Mouse (Mus musculus) lung, embryonic 15.5 days (tissue): ENCODE results near the gene Gfpt1. TPM values are rescaled to one million over a fixed set of nuclear protein-coding genes. Genes with fewer than 3 reads are reported as not detected.
A peak's percentile ranks its signal among the peaks of the same experiment; 100 is the strongest.
"Not testable (repeated sequence)": the region's sequence is repeated elsewhere in the genome, so short reads cannot be mapped to it uniquely, and the experiment has no call there.

Experiments
- ATAC-seq: fragments of 200-750 bp; cut with Nextera tagmentation; 2 replicates; pipeline ENCODE4 v1.8.0; 2017; ENCODE audit warnings: moderate number of reproducible peaks, borderline replicate concordance; ENCODE audit not compliant: low FRiP score, low TSS enrichment; ENCODE audit errors: extremely low read depth
- H3K27ac ChIP-seq: fragments of 300-500 bp; sonication (generic); 2 replicates; pipeline ENCODE4 v1.5.1; 2015; ENCODE audit warnings: moderate library complexity, mild to moderate bottlenecking, inconsistent platforms
- H3K27me3 ChIP-seq: fragments of 300-500 bp; sonication (generic); 2 replicates; pipeline ENCODE4 v1.6.1; 2015; ENCODE audit warnings: inconsistent platforms
- H3K36me3 ChIP-seq: fragments of 300-500 bp; sonication (generic); 2 replicates; pipeline ENCODE4 v1.6.1; 2015; ENCODE audit warnings: inconsistent platforms
- H3K4me1 ChIP-seq: fragments of 300-500 bp; sonication (generic); 2 replicates; pipeline ENCODE4 v1.6.1; 2015; ENCODE audit warnings: inconsistent platforms
- H3K4me2 ChIP-seq: fragments of 300-500 bp; sonication (generic); 2 replicates; pipeline ENCODE4 v1.6.1; 2015; ENCODE audit warnings: inconsistent platforms, mild to moderate bottlenecking, moderate library complexity
- H3K4me3 ChIP-seq: fragments of 300-500 bp; sonication (generic); 2 replicates; pipeline ENCODE4 v1.5.1; 2015; ENCODE audit warnings: mild to moderate bottlenecking, inconsistent platforms
- H3K9ac ChIP-seq: fragments of 300-500 bp; sonication (generic); 2 replicates; pipeline ENCODE4 v1.6.1; 2015; ENCODE audit warnings: inconsistent platforms
- H3K9me3 ChIP-seq: fragments of 300-500 bp; sonication (generic); 2 replicates; pipeline ENCODE4 v1.6.1; 2016; ENCODE audit warnings: inconsistent platforms
- WGBS: fragments of 180-500 bp; shearing (Covaris S2); methylation state at CpG from one replicate; pipeline ENCODE4 v1.1.7; 2015; 5-methylcytosine and 5-hydroxymethylcytosine counted together
- polyA plus RNA-seq: library from polyadenylated mRNA; unstranded; fragments of >200 nt; fragmentation: Nextera tagmentation; extraction: Ambion mirVana; gene quantifications from 2 replicates; pipeline ENCODE4 v1.2.1, GENCODE M21; 2015

The Gfpt1 gene
- polyA plus RNA-seq, 1 experiment from 2014 or later = 20.5 TPM

- no peak overlapping the region for H3K27ac ChIP-seq
- WGBS = 89% methylated on average over 8 of the region's 8 CpGs
- no peaks in the 10 kb centered on the region for H3K4me1 ChIP-seq
- no peaks in the 10 kb centered on the region for H3K9me3 ChIP-seq
- H3K9ac ChIP-seq = no peak overlapping the region
- peaks cover 62% of the 10 kb centered on the region for H3K36me3 ChIP-seq
- no peak for ATAC-seq
- H3K27me3 ChIP-seq = no peaks in the 10 kb centered on the region
- no peak overlapping the region for H3K4me2 ChIP-seq
- no peak overlapping the region for H3K4me3 ChIP-seq
Measured at GRCm38 (mm10) chr6:87018874-87019273, 23.8 kb upstream of the Gfpt1 start.

DNA sequence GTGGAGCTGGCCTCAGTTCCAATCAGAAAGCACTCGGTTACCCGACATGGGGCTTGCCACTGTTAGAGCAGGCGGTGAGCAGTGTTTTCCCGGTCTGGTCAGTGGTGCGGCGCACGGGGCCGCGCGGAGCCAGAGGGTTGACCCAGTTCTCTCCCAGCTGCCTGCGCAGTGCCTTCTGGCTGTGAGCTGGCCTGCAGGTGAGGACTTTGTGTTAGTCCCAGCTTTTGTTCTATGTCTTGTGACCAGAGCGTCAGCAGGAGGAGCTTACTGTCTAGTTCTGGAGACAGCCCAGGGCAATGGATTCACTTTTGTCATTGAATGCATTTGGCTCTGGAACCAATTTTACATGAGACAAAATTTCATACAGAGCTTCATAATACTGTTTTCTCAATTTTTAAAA is 20.9 kb upstream of the Gfpt1 start:
- Histone ChIP-seq H3K27me3 (no peaks in the 10 kb centered on the region), H3K36me3 (peaks cover 63% of the 10 kb centered on the region), H3K27ac (no peak overlapping the region), H3K4me3 (no peak overlapping the region), H3K9ac (no peak overlapping the region), H3K9me3 (no peaks in the 10 kb centered on the region), H3K4me2 (no peak overlapping the region), H3K4me1 (no peaks in the 10 kb centered on the region)
- WGBS = 97% methylated on average over 12 of the region's 12 CpGs
- no peak for ATAC-seq

DNA sequence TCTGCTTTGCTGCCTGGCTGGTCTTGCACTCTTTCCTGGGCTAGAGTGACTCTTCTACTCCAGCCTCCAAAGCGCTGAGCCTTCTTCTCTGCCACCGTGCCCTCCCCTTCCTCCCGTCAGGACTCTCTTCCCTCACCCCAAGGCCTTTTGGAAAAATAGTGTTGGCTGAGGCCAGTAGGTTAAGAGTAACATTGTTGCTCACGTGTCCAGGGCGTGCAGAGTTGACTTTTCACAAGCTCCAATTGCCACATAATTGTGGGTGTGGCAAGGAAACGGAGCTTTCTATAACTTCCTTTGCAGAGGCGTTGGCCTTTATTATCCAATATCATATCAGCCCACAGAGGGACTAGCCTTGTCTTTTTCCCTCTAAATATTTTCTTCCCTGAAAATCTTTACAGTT is 15.7 kb upstream of the Gfpt1 start:
- Histone ChIP-seq H3K27ac (no peak overlapping the region), H3K27me3 (no peaks in the 10 kb centered on the region), H3K36me3 (peaks cover 37% of the 10 kb centered on the region), H3K4me2 (no peak overlapping the region), H3K4me3 (no peak overlapping the region), H3K4me1 (no peaks in the 10 kb centered on the region), H3K9me3 (no peaks in the 10 kb centered on the region), H3K9ac (no peak overlapping the region)
- ATAC-seq = no peak
- WGBS = 72% methylated on average over 7 of the region's 7 CpGs

GRCm38 (mm10) chr6:87028881-87029280 is 13.8 kb upstream of the Gfpt1 start:
- no peak overlapping the region for H3K4me3 ChIP-seq
- ATAC-seq = no peak
- no peaks in the 10 kb centered on the region for H3K27me3 ChIP-seq
- H3K4me2 ChIP-seq = no peak overlapping the region
- H3K9ac ChIP-seq = no peak overlapping the region
- no peaks in the 10 kb centered on the region for H3K9me3 ChIP-seq
- H3K27ac ChIP-seq = no peak overlapping the region
- H3K36me3 ChIP-seq = peaks cover 25% of the 10 kb centered on the region
- H3K4me1 ChIP-seq = no peaks in the 10 kb centered on the region

DNA sequence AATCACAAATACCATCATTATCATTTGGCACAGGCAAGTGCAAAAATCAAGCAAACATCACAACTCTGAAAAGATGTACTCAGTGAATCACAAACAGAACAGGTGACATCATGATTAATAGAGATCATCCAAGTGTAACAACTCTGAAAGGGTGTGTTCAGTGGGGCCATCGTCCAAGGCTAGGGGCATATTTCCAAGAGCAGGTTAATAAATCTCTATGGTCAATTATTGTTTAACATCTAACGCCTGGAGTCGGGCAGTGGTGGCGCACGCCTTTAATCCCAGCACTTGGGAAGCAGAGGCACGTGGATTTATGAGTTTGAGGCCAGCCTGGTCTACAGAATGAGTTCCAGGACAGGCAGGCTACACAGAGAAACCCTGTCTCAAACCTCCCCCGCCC is 11.3 kb upstream of the Gfpt1 start:
- H3K9ac ChIP-seq, ATAC-seq, H3K9me3 ChIP-seq, H3K27ac ChIP-seq, H3K4me3 ChIP-seq, H3K27me3 ChIP-seq, H3K4me1 ChIP-seq, H3K4me2 ChIP-seq: not testable (repeated sequence)
- peaks cover 13% of the 10 kb centered on the region; the same call in 1 of the 2 replicates for H3K36me3 ChIP-seq
- WGBS = 79% methylated on average over 7 of the region's 7 CpGs

GRCm38 (mm10) chr6:87032401-87032800 is 10.2 kb upstream of the Gfpt1 start:
- no peak overlapping the region for H3K9ac ChIP-seq
- no peak overlapping the region for H3K4me3 ChIP-seq
- no peak overlapping the region for H3K4me2 ChIP-seq
- H3K27me3 ChIP-seq = no peaks in the 10 kb centered on the region
- 66% methylated on average over 3 of the region's 3 CpGs for WGBS
- no peaks in the 10 kb centered on the region for H3K4me1 ChIP-seq
- no peak for ATAC-seq
- no peak overlapping the region for H3K27ac ChIP-seq
- H3K36me3 ChIP-seq = 0 out of 2 replicates have a peak, but pooled peaks cover 10% of the 10 kb centered on the region
- no peaks in the 10 kb centered on the region for H3K9me3 ChIP-seq

DNA sequence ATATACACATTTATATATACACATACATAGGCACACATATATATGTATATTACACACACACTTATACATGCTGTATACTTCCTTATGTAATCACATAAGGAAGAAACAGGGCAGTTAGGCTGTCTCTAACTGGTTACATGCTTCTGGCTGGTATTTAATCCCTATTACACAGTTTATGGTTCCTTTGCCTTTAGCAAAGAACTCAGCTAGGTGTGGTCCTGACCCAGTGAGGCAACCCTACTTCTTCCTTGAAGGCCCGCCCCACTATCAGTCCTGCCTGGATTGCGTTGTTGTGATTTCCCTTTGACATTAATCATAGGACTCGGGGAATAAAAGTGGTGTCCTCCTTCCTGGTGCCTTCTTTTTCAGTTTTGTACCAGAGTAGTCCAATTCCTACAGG is 8.3 kb upstream of the Gfpt1 start:
- Histone ChIP-seq H3K9me3 (no peaks in the 10 kb centered on the region), H3K36me3 (0 out of 2 replicates have a peak, but pooled peaks cover 3% of the 10 kb centered on the region), H3K4me3 (no peak overlapping the region), H3K9ac (no peak overlapping the region), H3K27ac (no peak overlapping the region), H3K27me3 (no peaks in the 10 kb centered on the region), H3K4me2 (no peak overlapping the region), H3K4me1 (no peaks in the 10 kb centered on the region)
- 72% methylated on average over 3 of the region's 3 CpGs for WGBS
- no peak for ATAC-seq

DNA sequence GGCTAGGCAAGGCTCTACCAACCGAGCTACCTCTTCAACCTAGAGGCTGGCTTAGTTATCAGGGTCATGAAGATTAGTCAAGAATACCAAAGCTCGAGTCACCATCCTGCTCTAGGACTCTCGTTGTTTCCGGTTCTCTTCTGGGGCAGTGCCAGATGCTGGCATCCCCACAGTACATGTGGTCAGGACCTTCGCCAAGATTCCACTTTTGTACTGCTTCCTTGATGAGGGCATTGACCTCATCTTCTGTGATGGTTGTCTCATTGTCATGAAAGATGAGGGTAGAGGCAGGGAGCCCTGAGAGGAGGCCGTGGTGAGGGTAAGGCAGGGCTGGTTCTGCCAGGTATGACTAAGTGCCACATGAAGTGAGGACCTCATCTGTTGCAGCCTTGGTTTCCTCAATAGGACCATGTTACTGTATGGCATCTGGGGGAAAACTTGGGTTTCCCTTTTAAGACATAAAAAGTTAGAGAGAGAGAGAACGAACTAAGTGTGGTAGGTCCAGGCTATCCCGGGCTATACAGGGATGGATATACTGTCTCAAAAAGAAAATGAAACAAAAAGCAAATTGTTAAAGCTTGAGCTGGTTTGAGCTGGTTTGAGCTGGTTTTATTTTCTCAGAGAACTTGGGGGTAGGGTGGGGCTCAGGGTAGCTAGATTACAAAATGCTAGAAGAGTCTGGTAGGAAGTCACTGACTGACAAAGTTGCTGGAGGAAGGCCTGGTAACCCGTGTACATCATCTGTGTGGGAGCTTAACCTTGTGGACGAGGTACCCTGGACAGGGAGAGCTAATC is 4.6 kb upstream of the Gfpt1 start:
- H3K27ac ChIP-seq = no peak overlapping the region
- no peak for ATAC-seq
- H3K9me3 ChIP-seq = no peaks in the 10 kb centered on the region
- H3K9ac ChIP-seq = no peak overlapping the region
- WGBS = 82% methylated on average over 10 of the region's 10 CpGs
- H3K4me3 ChIP-seq = no peak overlapping the region
- no peak overlapping the region for H3K4me2 ChIP-seq
- no peaks in the 10 kb centered on the region for H3K27me3 ChIP-seq
- H3K36me3 ChIP-seq = no peaks in the 10 kb centered on the region
- peaks cover 9% of the 10 kb centered on the region; the same call in 1 of the 2 replicates for H3K4me1 ChIP-seq

- H3K27me3 ChIP-seq = no peaks in the 10 kb centered on the region
- H3K9me3 ChIP-seq = no peaks in the 10 kb centered on the region
- ATAC-seq = no peak
- H3K36me3 ChIP-seq = no peaks in the 10 kb centered on the region
- H3K4me1 ChIP-seq = peaks cover 18% of the 10 kb centered on the region
- no peak overlapping the region for H3K27ac ChIP-seq
- no peak overlapping the region for H3K4me2 ChIP-seq
- H3K9ac ChIP-seq = no peak overlapping the region
- H3K4me3 ChIP-seq = no peak overlapping the region
- 79% methylated on average over 8 of the region's 8 CpGs for WGBS
Measured at GRCm38 (mm10) chr6:87039161-87039560, 3.5 kb upstream of the Gfpt1 start.

DNA sequence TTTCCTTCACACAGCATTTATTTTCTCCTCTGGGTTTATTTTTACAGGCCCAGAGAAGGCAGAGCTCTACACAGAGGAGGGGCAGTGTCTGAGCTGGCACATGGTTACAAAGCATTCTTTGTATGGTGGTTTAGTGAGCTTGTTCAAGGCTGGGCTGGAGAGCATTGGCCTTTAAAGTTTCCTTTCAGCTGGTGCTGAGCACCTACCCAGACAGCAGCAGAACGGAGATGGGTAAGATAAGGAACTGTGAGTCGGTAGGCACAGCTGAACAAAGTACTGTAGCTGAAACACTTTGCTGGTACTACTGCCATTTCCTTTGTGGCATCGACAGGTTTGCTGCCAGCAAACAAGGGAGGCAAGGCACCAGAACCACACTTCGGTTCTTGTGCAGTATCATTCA is 1.7 kb upstream of the Gfpt1 start:
- Histone ChIP-seq H3K36me3 (no peaks in the 10 kb centered on the region), H3K9me3 (no peaks in the 10 kb centered on the region), H3K4me1 (peaks cover 25% of the 10 kb centered on the region), H3K4me3 (no peak overlapping the region), H3K27me3 (no peaks in the 10 kb centered on the region), H3K9ac (no peak overlapping the region), H3K27ac (peak overlapping the region; percentile 99), H3K4me2 (no peak overlapping the region)
- WGBS = 62% methylated on average over 4 of the region's 4 CpGs
- ATAC-seq = no peak

- H3K9ac ChIP-seq = no peak overlapping the region
- H3K27me3 ChIP-seq = no peaks in the 10 kb centered on the region
- peak overlapping the region; percentile 88; the same call in 1 of the 2 replicates for H3K4me3 ChIP-seq
- H3K9me3 ChIP-seq = no peaks in the 10 kb centered on the region
- peak overlapping the region; percentile 99 for H3K27ac ChIP-seq
- peaks cover 25% of the 10 kb centered on the region for H3K4me1 ChIP-seq
- no peaks in the 10 kb centered on the region for H3K36me3 ChIP-seq
- 83% methylated on average over 7 of the region's 7 CpGs for WGBS
- no peak for ATAC-seq
- peak overlapping the region; percentile 64 for H3K4me2 ChIP-seq
Measured at GRCm38 (mm10) chr6:87041431-87041830, 1.2 kb upstream of the Gfpt1 start.

DNA sequence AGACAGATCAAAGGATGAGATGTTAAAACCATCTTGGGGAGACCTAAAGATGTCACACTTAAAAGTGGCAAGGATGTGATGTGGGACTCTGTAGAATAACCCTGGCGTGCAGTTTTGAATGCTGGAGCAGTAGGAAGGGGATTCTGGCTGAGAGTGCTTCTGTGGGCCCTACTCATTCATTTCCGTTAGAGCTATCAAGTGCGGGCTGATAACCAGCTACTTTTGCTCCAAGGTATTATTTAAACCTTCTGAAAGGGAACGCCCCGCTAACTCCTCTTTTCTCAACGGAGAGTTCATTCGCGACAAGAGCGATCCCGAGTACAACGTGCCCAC is 676 bp upstream of the Gfpt1 start:
- H3K4me2 ChIP-seq = peak overlapping the region; percentile 64
- under 1% methylated on average over 11 of the region's 11 CpGs for WGBS
- H3K9me3 ChIP-seq = no peaks in the 10 kb centered on the region
- no peaks in the 10 kb centered on the region for H3K27me3 ChIP-seq
- peak overlapping the region; percentile 88 for H3K4me3 ChIP-seq
- H3K27ac ChIP-seq = peak overlapping the region; percentile 99
- peaks cover 25% of the 10 kb centered on the region for H3K4me1 ChIP-seq
- ATAC-seq = no peak
- H3K36me3 ChIP-seq = no peaks in the 10 kb centered on the region
- peak overlapping the region; percentile 70 for H3K9ac ChIP-seq
